ENCODE assay signal across 10 mouse cellular contexts in the genomic region with DNA sequence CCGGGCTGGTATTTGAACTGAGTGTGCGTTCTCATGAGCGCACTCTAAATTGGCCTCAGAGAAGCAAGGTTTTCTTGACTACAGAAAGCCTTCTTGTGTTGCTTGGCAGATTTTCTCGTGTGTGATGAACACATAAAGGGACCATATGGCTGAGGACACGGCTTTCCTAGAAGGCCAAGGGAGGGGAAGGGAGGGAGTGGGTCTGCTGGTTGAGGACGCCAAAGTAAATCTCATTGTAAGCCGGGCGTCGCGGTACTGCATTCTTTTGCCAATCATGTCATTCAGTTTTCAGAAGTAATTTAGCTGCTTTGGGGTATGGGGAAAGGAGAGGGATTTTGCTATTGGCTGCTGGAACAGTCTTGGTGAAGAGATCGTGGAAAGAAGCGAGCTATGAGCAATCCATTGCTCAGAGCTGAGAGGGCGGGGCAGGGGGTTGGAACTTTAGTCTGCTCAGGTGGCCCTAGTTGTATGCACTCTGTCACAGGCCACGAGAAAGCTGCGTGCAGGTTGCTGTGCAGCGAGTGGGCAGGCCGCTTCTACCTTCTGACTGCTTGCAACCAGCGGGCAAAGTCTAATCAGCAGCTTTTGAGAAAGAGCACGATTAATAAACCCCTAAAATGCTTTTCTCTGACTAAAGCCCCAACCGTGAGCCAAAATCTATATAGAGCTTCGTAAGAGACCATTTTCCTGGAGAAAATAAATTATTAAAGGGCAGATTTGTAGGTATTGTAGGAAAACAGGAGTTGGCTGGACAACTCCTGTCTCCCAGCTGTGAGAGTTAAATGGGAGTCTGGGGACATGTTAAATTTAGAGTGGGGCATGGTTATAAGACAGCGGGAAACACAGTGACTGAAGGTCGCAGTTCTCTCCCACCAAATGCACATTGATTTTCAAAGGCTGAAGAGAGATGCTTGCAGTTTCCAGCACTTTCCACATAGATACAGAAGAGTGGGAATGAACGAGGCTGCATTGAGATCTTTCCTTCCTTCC.
DNase-seq lines count a peak whose midpoint lies in the region; ATAC-seq lines count a peak whose summit lies in the region.
"Had no signal": no experiment of that assay in that cellular context is flagged by ENCODE, and none has a peak within 500 bp of the region (broad histone marks: within the 10 kb centered on the region; RNA-seq: fewer than 3 reads in every experiment).

No protein-coding gene starts in this region.

- 77% methylated on average over 24 of the region's 24 CpGs for WGBS in lung, embryonic 16.5 days
- 88% methylated on average over 24 of the region's 24 CpGs for WGBS in limb, embryonic 10.5 days
- 73% methylated on average over 24 of the region's 24 CpGs for WGBS in stomach, embryonic 15.5 days

- peak overlapping the region; percentile 6; the same call in 1 of the 2 replicates for H3K4me2 ChIP-seq in lung, embryonic 16.5 days (ENCODE audit: low read depth, low read length)
- 0 out of 2 replicates have a peak overlapping the region, but pooled peaks have one; percentile 3 for H3K4me2 ChIP-seq in stomach, embryonic 15.5 days
- H3K4me2 ChIP-seq: heart, embryonic 11.5 days had no signal

- H3K36me3 ChIP-seq in lung, embryonic 16.5 days (ENCODE audit: control insufficient read depth, insufficient read depth, low read length) = no peaks in the 10 kb centered on the region
- H3K36me3 ChIP-seq in limb, embryonic 10.5 days = peaks cover 36% of the 10 kb centered on the region
- no peaks in the 10 kb centered on the region for H3K36me3 ChIP-seq in stomach, embryonic 15.5 days

- H3K9me3 ChIP-seq in lung, embryonic 16.5 days (ENCODE audit: control insufficient read depth, low read length) = no peaks in the 10 kb centered on the region
- no peaks in the 10 kb centered on the region for H3K9me3 ChIP-seq in limb, embryonic 10.5 days (replicated peaks)
- no peaks in the 10 kb centered on the region for H3K9me3 ChIP-seq in stomach, embryonic 15.5 days

- H3K4me1 ChIP-seq in lung, embryonic 16.5 days (replicated peaks; ENCODE audit: control insufficient read depth, insufficient read depth, low read length) = no peaks in the 10 kb centered on the region
- peaks cover 10% of the 10 kb centered on the region for H3K4me1 ChIP-seq in limb, embryonic 10.5 days
- no peaks in the 10 kb centered on the region for H3K4me1 ChIP-seq in stomach, embryonic 15.5 days

- DNase-seq in frontal cortex, postnatal 14 days (ENCODE audit: low spot score in 2 of 2) = no peak
- DNase-seq in lung, postnatal 10 days = no peak
- no peak for DNase-seq in limb, embryonic 10.5 days (ENCODE audit: low spot score)
- no peak for DNase-seq in gastrocnemius, postnatal 4 days (ENCODE audit: low spot score in 2 of 2)
- DNase-seq in testis, postnatal 14 days (ENCODE audit: low spot score) = no peak

- H3K27me3 ChIP-seq in lung, embryonic 16.5 days (ENCODE audit: control insufficient read depth, insufficient read depth, low read depth, low read length) = no peaks in the 10 kb centered on the region
- H3K27me3 ChIP-seq in limb, embryonic 10.5 days (ENCODE audit: low read depth, poor library complexity, severe bottlenecking) = no peaks in the 10 kb centered on the region
- H3K27me3 ChIP-seq in stomach, embryonic 15.5 days (replicated peaks) = no peaks in the 10 kb centered on the region
- H3K27me3 ChIP-seq: Patski had no signal

- no peak overlapping the region for H3K27ac ChIP-seq in lung, embryonic 16.5 days (ENCODE audit: low read length)
- peak overlapping the region; percentile 25; the same call in 1 of the 2 replicates for H3K27ac ChIP-seq in limb, embryonic 10.5 days
- no peak overlapping the region for H3K27ac ChIP-seq in stomach, embryonic 15.5 days

- H3K4me3 ChIP-seq in lung, embryonic 16.5 days (ENCODE audit: low read length) = no peak overlapping the region
- H3K4me3 ChIP-seq in limb, embryonic 10.5 days = no peak overlapping the region
- H3K4me3 ChIP-seq in stomach, embryonic 15.5 days (replicated peaks) = no peak overlapping the region

- H3K9ac ChIP-seq in lung, embryonic 16.5 days (ENCODE audit: low read length) = no peak overlapping the region
- H3K9ac ChIP-seq in stomach, embryonic 15.5 days = no peak overlapping the region

- ATAC-seq in frontal cortex, adult (ENCODE audit: low TSS enrichment) = peak; percentile 20; the same call in 1 of the 2 replicates
- 0 out of 2 replicates have a peak, but pooled peaks have one; percentile 34 for ATAC-seq in lung, embryonic 16.5 days (ENCODE audit: low read depth)
- ATAC-seq in stomach, embryonic 15.5 days (ENCODE audit: insufficient read depth, low FRiP score, low read depth) = peak; percentile 83
- ATAC-seq: Patski had no signal

Comparison
In these comparisons a context has a peak if more than half of its experiments do, and no peak if none do; other contexts are left out.
1. ATAC-seq: peak in every context shown above with its lines; median percentile 83 in stomach, embryonic 15.5 days; 34 in lung, embryonic 16.5 days; 20 in frontal cortex, adult.